Mouse (Mus musculus) limb, embryonic 13.5 days (tissue): Measurements from ENCODE around the gene Zfp953. TPM values are rescaled to one million over a fixed set of nuclear protein-coding genes. Genes with fewer than 3 reads are reported as not detected.
"Not testable (repeated sequence)": the region's sequence is repeated elsewhere in the genome, so short reads cannot be mapped to it uniquely, and the experiment has no call there.

Experiments used
- ATAC-seq: fragments of 200-750 bp; cut with Nextera tagmentation; 2 replicates; pipeline ENCODE4 v1.8.0; 2017; ENCODE audit warnings: low read depth, moderate number of reproducible peaks, moderate TSS enrichment; ENCODE audit not compliant: low FRiP score
- H3K27ac ChIP-seq: fragments of 300-500 bp; sonication (generic); 2 replicates; pipeline ENCODE4 v1.5.1; 2015; ENCODE audit warnings: inconsistent platforms, mild to moderate bottlenecking, moderate library complexity
- H3K27me3 ChIP-seq: fragments of 300-500 bp; sonication (generic); 2 replicates; pipeline ENCODE4 v1.6.1; 2015; ENCODE audit warnings: mild to moderate bottlenecking, inconsistent platforms
- H3K36me3 ChIP-seq: fragments of 300-500 bp; sonication (generic); 2 replicates; pipeline ENCODE4 v1.6.1; 2015; ENCODE audit warnings: inconsistent platforms, mild to moderate bottlenecking, moderate library complexity
- H3K4me1 ChIP-seq: fragments of 300-500 bp; sonication (generic); 2 replicates; pipeline ENCODE4 v1.6.1; 2015; ENCODE audit warnings: inconsistent platforms
- H3K4me2 ChIP-seq: fragments of 300-500 bp; sonication (generic); replicated peaks from 2 replicates; pipeline ENCODE4 v1.6.1; 2015; ENCODE audit warnings: inconsistent platforms, mild to moderate bottlenecking, moderate library complexity
- H3K4me3 ChIP-seq: fragments of 300-500 bp; sonication (generic); 2 replicates; pipeline ENCODE4 v1.5.1; 2015; ENCODE audit warnings: moderate library complexity, mild to moderate bottlenecking, inconsistent platforms
- H3K9ac ChIP-seq: fragments of 300-500 bp; sonication (generic); 2 replicates; pipeline ENCODE4 v1.6.1; 2015; ENCODE audit warnings: mild to moderate bottlenecking, inconsistent platforms
- H3K9me3 ChIP-seq: fragments of 300-500 bp; sonication (generic); 2 replicates; pipeline ENCODE4 v1.6.1; 2016; ENCODE audit warnings: inconsistent platforms
- WGBS: fragments of 180-500 bp; shearing (Covaris S2); methylation state at CpG from one replicate; pipeline ENCODE4 v1.1.7; 2015; 5-methylcytosine and 5-hydroxymethylcytosine counted together
- polyA plus RNA-seq: library from polyadenylated mRNA; unstranded; fragments of >200 nt; fragmentation: Nextera tagmentation; extraction: Ambion mirVana; gene quantifications from 2 replicates; pipeline ENCODE4 v1.2.1, GENCODE M21; 2015

Zfp953 gene
- 0.69 and 1.2 TPM in 2 replicates for polyA plus RNA-seq

- no peaks in the 10 kb centered on the region for H3K36me3 ChIP-seq
- WGBS = 0% methylated on average over 15 of the region's 15 CpGs
- peak; percentile 94 for ATAC-seq
Observed at GRCm38 (mm10) chr13:67360131-67360744, at the start of gene Zfp953, which contains the start of gene Gm28044. Zfp953 (minus strand) TSS chr13:67360605. Gm28044 (minus strand) TSS chr13:67360536.

GRCm38 (mm10) chr13:67399183-67399903 lies 38.9 kb upstream of the Zfp953 start, which contains the start of gene Zfp429:
Zfp429 (minus strand) TSS chr13:67399819.
- peak; percentile 96 for ATAC-seq
- H3K27ac ChIP-seq, H3K27me3 ChIP-seq, H3K9me3 ChIP-seq, H3K36me3 ChIP-seq, H3K4me1 ChIP-seq: not testable (repeated sequence)
- H3K4me2 ChIP-seq = peak within 1 kb of the TSS; percentile 64
- 4% methylated on average over 16 of the region's 16 CpGs for WGBS
- peak within 1 kb of the TSS; percentile 62 for H3K4me3 ChIP-seq
- peak within 1 kb of the TSS; percentile 66 for H3K9ac ChIP-seq

More at GRCm38 (mm10) chr13:67360131-67360744, at the start of gene Zfp953, which contains the start of gene Gm28044:
- Histone ChIP-seq H3K4me3 (peak within 1 kb of the TSS; percentile 82), H3K9me3 (no peaks in the 10 kb centered on the region), H3K27ac (peak within 1 kb of the TSS; percentile 39; the same call in 1 of the 2 replicates), H3K27me3 (no peaks in the 10 kb centered on the region), H3K4me2 (peak within 1 kb of the TSS; percentile 79), H3K9ac (peak within 1 kb of the TSS; percentile 84), H3K4me1 (0 out of 2 replicates have a peak, but pooled peaks cover 3% of the 10 kb centered on the region)

- ATAC-seq, H3K9me3 ChIP-seq, H3K36me3 ChIP-seq, H3K27ac ChIP-seq, H3K27me3 ChIP-seq, H3K4me2 ChIP-seq, H3K9ac ChIP-seq, H3K4me1 ChIP-seq, H3K4me3 ChIP-seq: not testable (repeated sequence)
- WGBS = 86% methylated on average over 3 of the region's 3 CpGs
Observed at GRCm38 (mm10) chr13:67376255-67376654, 15.8 kb upstream of the Zfp953 start.

- peak within 1 kb of the TSS; percentile 48 for H3K4me3 ChIP-seq
- H3K27ac ChIP-seq, H3K4me1 ChIP-seq, H3K9me3 ChIP-seq, H3K27me3 ChIP-seq, H3K36me3 ChIP-seq: not testable (repeated sequence)
- ATAC-seq = peak; percentile 95
- WGBS = 16% methylated on average over 13 of the region's 15 CpGs
- H3K4me2 ChIP-seq = peak within 1 kb of the TSS; percentile 62
- H3K9ac ChIP-seq = peak within 1 kb of the TSS; percentile 48; the same call in 1 of the 2 replicates
Observed at GRCm38 (mm10) chr13:67375050-67375911, 14.9 kb upstream of the Zfp953 start, which contains the start of the genes Gm28041 and Zfp456. Gm28041 (minus strand) TSS chr13:67375733. Zfp456 (minus strand) TSS chr13:67375810.

DNA sequence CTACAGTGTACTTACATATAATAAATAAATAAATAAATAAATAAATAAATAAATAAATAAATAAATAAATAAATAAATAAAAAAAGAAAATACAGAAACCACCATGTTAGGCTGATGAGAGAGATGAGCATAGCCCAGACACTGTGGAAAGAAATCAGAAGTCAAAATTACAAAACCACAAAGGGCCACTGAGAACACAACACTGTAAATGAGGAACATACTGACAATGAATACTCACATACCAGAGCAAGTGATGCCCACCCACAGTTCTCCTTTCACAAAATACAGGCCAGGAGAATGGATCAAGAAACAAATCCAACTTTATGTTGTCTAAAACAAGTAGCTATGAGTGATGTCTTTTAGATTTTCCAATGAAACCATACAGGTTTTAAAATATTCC lies 8.6 kb downstream of the Zfp953 start:
- no peaks in the 10 kb centered on the region for H3K36me3 ChIP-seq
- H3K27me3 ChIP-seq = no peaks in the 10 kb centered on the region
- no peak overlapping the region for H3K4me3 ChIP-seq
- H3K9me3 ChIP-seq = no peaks in the 10 kb centered on the region
- H3K9ac ChIP-seq = no peak overlapping the region
- H3K4me1 ChIP-seq = no peaks in the 10 kb centered on the region
- no peak overlapping the region for H3K4me2 ChIP-seq
- ATAC-seq = no peak
- no peak overlapping the region for H3K27ac ChIP-seq

DNA sequence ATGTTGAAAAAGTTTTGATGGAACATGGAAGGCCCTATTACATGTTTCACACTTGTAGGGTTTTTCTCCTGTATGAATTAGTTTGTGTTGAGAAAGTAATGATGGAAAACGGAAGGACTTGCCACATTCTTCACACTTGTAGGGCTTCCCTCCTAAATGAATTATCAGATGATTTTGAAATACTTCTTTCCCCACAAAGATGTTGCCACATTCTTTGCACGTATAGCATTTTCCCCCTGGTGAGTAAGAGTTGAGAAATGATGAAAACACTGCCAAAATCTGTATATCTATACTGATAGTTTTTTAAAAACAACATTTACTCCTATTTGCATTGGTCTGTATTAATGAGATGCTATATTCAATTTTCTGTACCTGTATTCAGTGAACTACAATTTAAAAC lies 17.0 kb downstream of the Zfp953 start:
- Histone ChIP-seq H3K36me3 (peaks cover 7% of the 10 kb centered on the region), H3K4me1 (no peaks in the 10 kb centered on the region), H3K4me2 (no peak overlapping the region), H3K9me3 (no peaks in the 10 kb centered on the region), H3K27ac (no peak overlapping the region), H3K9ac (no peak overlapping the region), H3K4me3 (no peak overlapping the region), H3K27me3 (no peaks in the 10 kb centered on the region)
- 91% methylated on average over 2 of the region's 2 CpGs for WGBS
- ATAC-seq = no peak

DNA sequence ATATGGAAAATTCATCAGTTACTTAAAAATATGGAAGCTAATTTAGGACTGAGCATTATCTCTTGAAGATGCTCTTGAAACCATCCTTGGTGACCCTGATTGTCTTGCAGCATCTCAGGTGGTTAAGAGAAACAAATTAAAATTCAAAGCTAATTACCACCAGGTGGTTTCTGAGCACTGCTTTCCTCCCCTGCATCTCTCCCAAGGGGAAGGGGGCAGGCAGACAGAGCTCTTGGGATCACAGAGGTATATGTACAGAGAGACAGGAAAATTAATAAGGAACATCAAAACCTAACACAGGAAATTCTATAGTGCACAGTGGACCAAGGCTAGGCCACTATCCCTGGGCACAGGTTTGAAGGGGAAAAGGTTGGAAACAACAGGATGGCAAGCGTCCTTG lies 27.5 kb downstream of the Zfp953 start:
- Histone ChIP-seq H3K27me3 (no peaks in the 10 kb centered on the region), H3K4me1 (peaks cover 11% of the 10 kb centered on the region; the same call in 1 of the 2 replicates), H3K4me2 (peak overlapping the region; percentile 77), H3K27ac (peak overlapping the region; percentile 63; the same call in 1 of the 2 replicates), H3K9ac (peak overlapping the region; percentile 72), H3K36me3 (no peaks in the 10 kb centered on the region), H3K9me3 (peaks cover 3% of the 10 kb centered on the region; the same call in 1 of the 2 replicates), H3K4me3 (peak overlapping the region; percentile 63)
- 85% methylated on average over 1 of the region's 1 CpGs for WGBS
- peak; percentile 41 for ATAC-seq

GRCm38 (mm10) chr13:67332019-67332724 lies 28.2 kb downstream of the Zfp953 start, which contains the start of gene Zfp595:
Zfp595 (minus strand) TSS chr13:67332570.
- Histone ChIP-seq H3K4me2 (peak within 1 kb of the TSS; percentile 77), H3K4me3 (peak within 1 kb of the TSS; percentile 63), H3K9ac (peak within 1 kb of the TSS; percentile 72), H3K27me3 (no peaks in the 10 kb centered on the region), H3K4me1 (peaks cover 11% of the 10 kb centered on the region; the same call in 1 of the 2 replicates), H3K36me3 (no peaks in the 10 kb centered on the region), H3K27ac (peak within 1 kb of the TSS; percentile 63; the same call in 1 of the 2 replicates), H3K9me3 (peaks cover 3% of the 10 kb centered on the region; the same call in 1 of the 2 replicates)
- ATAC-seq = peak; percentile 93
- 16% methylated on average over 17 of the region's 17 CpGs for WGBS

GRCm38 (mm10) chr13:67306718-67307117 lies 53.7 kb downstream of the Zfp953 start:
- peak; percentile 64 for ATAC-seq
- 36% methylated on average over 5 of the region's 5 CpGs for WGBS
- Histone ChIP-seq H3K4me3 (peak overlapping the region; percentile 73), H3K36me3 (no peaks in the 10 kb centered on the region), H3K9me3 (no peaks in the 10 kb centered on the region), H3K27ac (no peak overlapping the region), H3K27me3 (no peaks in the 10 kb centered on the region), H3K4me1 (0 out of 2 replicates have a peak, but pooled peaks cover 6% of the 10 kb centered on the region), H3K4me2 (peak overlapping the region; percentile 86), H3K9ac (peak overlapping the region; percentile 88)

GRCm38 (mm10) chr13:67305822-67306672 lies 54.4 kb downstream of the Zfp953 start, which contains the start of gene Zfp457:
Zfp457 (minus strand) TSS chr13:67306485.
- 10% methylated on average over 16 of the region's 16 CpGs for WGBS
- peak within 1 kb of the TSS; percentile 88 for H3K9ac ChIP-seq
- peak within 1 kb of the TSS; percentile 86 for H3K4me2 ChIP-seq
- peak within 1 kb of the TSS; percentile 73 for H3K4me3 ChIP-seq
- ATAC-seq = peak; percentile 99
- H3K36me3 ChIP-seq = no peaks in the 10 kb centered on the region
- no peaks in the 10 kb centered on the region for H3K9me3 ChIP-seq
- H3K4me1 ChIP-seq = 0 out of 2 replicates have a peak, but pooled peaks cover 6% of the 10 kb centered on the region
- H3K27ac ChIP-seq = no peak within 1 kb of the TSS
- H3K27me3 ChIP-seq = no peaks in the 10 kb centered on the region
